Mouse (Mus musculus): ENCODE results near the gene Obp2a. TPM values are rescaled to one million over a fixed set of nuclear protein-coding genes. Genes with fewer than 3 reads are reported as not detected.
A peak's percentile ranks its signal among the peaks of the same experiment; 100 is the strongest.
"Not testable (repeated sequence)": the region's sequence is repeated elsewhere in the genome, so short reads cannot be mapped to it uniquely, and the experiment has no call there.

Gene Obp2a
- polyA plus RNA-seq, 1 experiment from 2014 or later: not detected

GRCm38 (mm10) chr2:25679559-25679958 is 20.3 kb upstream of the Obp2a start:
- Histone ChIP-seq H3K4me3 (no peak overlapping the region), H3K27ac (replicated peaks) (no peak overlapping the region), H3K9ac (replicated peaks) (no peak overlapping the region), H3K4me1 (no peaks in the 10 kb centered on the region), H3K4me2 (replicated peaks) (no peak overlapping the region), H3K36me3 (no peaks in the 10 kb centered on the region), H3K9me3 (no peaks in the 10 kb centered on the region), H3K27me3 (no peaks in the 10 kb centered on the region)
- no peak for ATAC-seq (ENCODE audit: low FRiP score, low read depth)
- WGBS: 90% methylated on average over 6 of the region's 6 CpGs

GRCm38 (mm10) chr2:25682426-25682825 is 17.4 kb upstream of the Obp2a start, which contains the start of gene Lcn10:
TSS of gene Lcn10 (plus strand) at chr2:25682726.
- Histone ChIP-seq H3K4me3 (no peak within 1 kb of the TSS), H3K4me1 (no peaks in the 10 kb centered on the region), H3K9me3 (no peaks in the 10 kb centered on the region), H3K27me3 (no peaks in the 10 kb centered on the region), H3K4me2 (replicated peaks) (no peak within 1 kb of the TSS), H3K9ac (replicated peaks) (no peak within 1 kb of the TSS), H3K36me3 (no peaks in the 10 kb centered on the region), H3K27ac (replicated peaks) (no peak within 1 kb of the TSS)
- 66% methylated on average over 2 of the region's 2 CpGs for WGBS
- no peak for ATAC-seq (ENCODE audit: low FRiP score, low read depth)

GRCm38 (mm10) chr2:25686941-25687340 is 12.9 kb upstream of the Obp2a start:
- Histone ChIP-seq H3K27ac (replicated peaks) (no peak overlapping the region), H3K9ac (replicated peaks) (no peak overlapping the region), H3K27me3 (no peaks in the 10 kb centered on the region), H3K9me3 (no peaks in the 10 kb centered on the region), H3K4me2 (replicated peaks) (no peak overlapping the region), H3K4me1 (no peaks in the 10 kb centered on the region), H3K4me3 (no peak overlapping the region), H3K36me3 (no peaks in the 10 kb centered on the region)
- ATAC-seq (ENCODE audit: low FRiP score, low read depth): no peak
- 55% methylated on average over 2 of the region's 4 CpGs for WGBS

GRCm38 (mm10) chr2:25694605-25695004 is 5.2 kb upstream of the Obp2a start:
- Histone ChIP-seq H3K4me2 (replicated peaks) (no peak overlapping the region), H3K4me3 (no peak overlapping the region), H3K4me1 (no peaks in the 10 kb centered on the region), H3K27me3 (no peaks in the 10 kb centered on the region), H3K9me3 (no peaks in the 10 kb centered on the region), H3K36me3 (no peaks in the 10 kb centered on the region), H3K27ac (replicated peaks) (no peak overlapping the region), H3K9ac (replicated peaks) (no peak overlapping the region)
- no peak for ATAC-seq (ENCODE audit: low FRiP score, low read depth)

- H3K4me2 ChIP-seq (replicated peaks): no peak overlapping the region
- H3K9me3 ChIP-seq: no peaks in the 10 kb centered on the region
- H3K4me1 ChIP-seq: no peaks in the 10 kb centered on the region
- H3K27ac ChIP-seq (replicated peaks): no peak overlapping the region
- WGBS: 73% methylated on average over 4 of the region's 4 CpGs
- no peaks in the 10 kb centered on the region for H3K27me3 ChIP-seq
- no peak overlapping the region for H3K4me3 ChIP-seq
- no peak overlapping the region for H3K9ac ChIP-seq (replicated peaks)
- no peak for ATAC-seq (ENCODE audit: low FRiP score, low read depth)
- no peaks in the 10 kb centered on the region for H3K36me3 ChIP-seq
Measured at GRCm38 (mm10) chr2:25696951-25697350, 2.9 kb upstream of the Obp2a start.

GRCm38 (mm10) chr2:25698696-25699095 is 1.1 kb upstream of the Obp2a start:
- Histone ChIP-seq H3K4me1 (no peaks in the 10 kb centered on the region), H3K27ac (replicated peaks) (no peak overlapping the region), H3K4me2 (replicated peaks) (no peak overlapping the region), H3K36me3 (no peaks in the 10 kb centered on the region), H3K9me3 (no peaks in the 10 kb centered on the region), H3K4me3 (no peak overlapping the region), H3K27me3 (no peaks in the 10 kb centered on the region), H3K9ac (replicated peaks) (no peak overlapping the region)
- ATAC-seq (ENCODE audit: low FRiP score, low read depth): no peak
- WGBS: 87% methylated on average over 2 of the region's 2 CpGs

- H3K9ac ChIP-seq (replicated peaks): no peak overlapping the region
- H3K4me2 ChIP-seq (replicated peaks): no peak overlapping the region
- H3K36me3 ChIP-seq: no peaks in the 10 kb centered on the region
- H3K4me1 ChIP-seq: no peaks in the 10 kb centered on the region
- WGBS: 90% methylated on average over 5 of the region's 5 CpGs
- no peaks in the 10 kb centered on the region for H3K27me3 ChIP-seq
- ATAC-seq (ENCODE audit: low FRiP score, low read depth): no peak
- H3K27ac ChIP-seq (replicated peaks): no peak overlapping the region
- H3K4me3 ChIP-seq: no peak overlapping the region
- H3K9me3 ChIP-seq: no peaks in the 10 kb centered on the region
Measured at GRCm38 (mm10) chr2:25701001-25701400, 1.2 kb downstream of the Obp2a start.

- H3K36me3 ChIP-seq: no peaks in the 10 kb centered on the region
- no peak overlapping the region for H3K27ac ChIP-seq (replicated peaks)
- no peak overlapping the region for H3K4me2 ChIP-seq (replicated peaks)
- H3K9me3 ChIP-seq: no peaks in the 10 kb centered on the region
- WGBS: 87% methylated on average over 4 of the region's 4 CpGs
- no peaks in the 10 kb centered on the region for H3K27me3 ChIP-seq
- peaks cover 9% of the 10 kb centered on the region for H3K4me1 ChIP-seq
- no peak overlapping the region for H3K4me3 ChIP-seq
- no peak overlapping the region for H3K9ac ChIP-seq (replicated peaks)
- no peak for ATAC-seq (ENCODE audit: low FRiP score, low read depth)
Measured at GRCm38 (mm10) chr2:25703706-25704105, 3.9 kb downstream of the Obp2a start.

GRCm38 (mm10) chr2:25706643-25707481 is 7.0 kb downstream of the Obp2a start, which contains the start of gene Bmyc:
TSS of gene Bmyc (plus strand) at chr2:25706739.
- Histone ChIP-seq H3K4me2 (replicated peaks) (peak within 1 kb of the TSS; percentile 81), H3K27me3 (no peaks in the 10 kb centered on the region), H3K9ac (replicated peaks) (peak within 1 kb of the TSS; percentile 83), H3K27ac (replicated peaks) (peak within 1 kb of the TSS; percentile 83), H3K36me3 (no peaks in the 10 kb centered on the region), H3K4me3 (peak within 1 kb of the TSS; percentile 78), H3K9me3 (no peaks in the 10 kb centered on the region), H3K4me1 (peaks cover 10% of the 10 kb centered on the region)
- peak; percentile 91 for ATAC-seq (ENCODE audit: low FRiP score, low read depth)
- WGBS: under 1% methylated on average over 78 of the region's 78 CpGs

GRCm38 (mm10) chr2:25708121-25708520 is 8.3 kb downstream of the Obp2a start:
- no peaks in the 10 kb centered on the region for H3K36me3 ChIP-seq
- ATAC-seq (ENCODE audit: low FRiP score, low read depth): no peak
- no peak overlapping the region for H3K9ac ChIP-seq (replicated peaks)
- no peaks in the 10 kb centered on the region for H3K27me3 ChIP-seq
- no peak overlapping the region for H3K27ac ChIP-seq (replicated peaks)
- H3K4me1 ChIP-seq: peaks cover 10% of the 10 kb centered on the region
- H3K9me3 ChIP-seq: no peaks in the 10 kb centered on the region
- WGBS: 80% methylated on average over 2 of the region's 2 CpGs
- H3K4me2 ChIP-seq (replicated peaks): 0 out of 2 replicates have a peak overlapping the region, but pooled peaks have one; percentile 21
- no peak overlapping the region for H3K4me3 ChIP-seq

GRCm38 (mm10) chr2:25709056-25709455 is 9.2 kb downstream of the Obp2a start:
- H3K9ac ChIP-seq (replicated peaks); H3K4me2 ChIP-seq (replicated peaks): not testable (repeated sequence)
- WGBS: 96% methylated on average over 1 of the region's 1 CpGs

GRCm38 (mm10) chr2:25709791-25710190 is 9.9 kb downstream of the Obp2a start:
- not testable (repeated sequence) for H3K27me3 ChIP-seq; H3K27ac ChIP-seq (replicated peaks); H3K4me3 ChIP-seq; H3K9ac ChIP-seq (replicated peaks); H3K4me2 ChIP-seq (replicated peaks); ATAC-seq (ENCODE audit: low FRiP score, low read depth); H3K9me3 ChIP-seq; H3K36me3 ChIP-seq
- 81% methylated on average over 2 of the region's 2 CpGs for WGBS
- H3K4me1 ChIP-seq: peaks cover 10% of the 10 kb centered on the region

More at GRCm38 (mm10) chr2:25709056-25709455, 9.2 kb downstream of the Obp2a start:
- ATAC-seq (ENCODE audit: low FRiP score, low read depth); H3K4me3 ChIP-seq; H3K27me3 ChIP-seq; H3K9me3 ChIP-seq; H3K36me3 ChIP-seq; H3K27ac ChIP-seq (replicated peaks): not testable (repeated sequence)
- H3K4me1 ChIP-seq: peaks cover 10% of the 10 kb centered on the region
